Mouse (Mus musculus) embryo, embryonic 11 days (tissue): ENCODE measurements around the gene Txlna.

Source experiments
- DNase-seq: peaks from one replicate; pipeline ENCODE4 v3.0.0-alpha.2; 2015

The Txlna gene

GRCm38 (mm10) chr4:129640638-129641467 lies at the start of gene Txlna:
Txlna (minus strand) TSS chr4:129641065.
- DNase-seq = peak; percentile 99

- no peak for DNase-seq
Observed at GRCm38 (mm10) chr4:129684531-129684930, 43.7 kb upstream of the Txlna start.

GRCm38 (mm10) chr4:129683901-129684493 lies 43.1 kb upstream of the Txlna start:
- no peak for DNase-seq

GRCm38 (mm10) chr4:129681837-129682236 lies 41.0 kb upstream of the Txlna start:
- no peak for DNase-seq

DNA sequence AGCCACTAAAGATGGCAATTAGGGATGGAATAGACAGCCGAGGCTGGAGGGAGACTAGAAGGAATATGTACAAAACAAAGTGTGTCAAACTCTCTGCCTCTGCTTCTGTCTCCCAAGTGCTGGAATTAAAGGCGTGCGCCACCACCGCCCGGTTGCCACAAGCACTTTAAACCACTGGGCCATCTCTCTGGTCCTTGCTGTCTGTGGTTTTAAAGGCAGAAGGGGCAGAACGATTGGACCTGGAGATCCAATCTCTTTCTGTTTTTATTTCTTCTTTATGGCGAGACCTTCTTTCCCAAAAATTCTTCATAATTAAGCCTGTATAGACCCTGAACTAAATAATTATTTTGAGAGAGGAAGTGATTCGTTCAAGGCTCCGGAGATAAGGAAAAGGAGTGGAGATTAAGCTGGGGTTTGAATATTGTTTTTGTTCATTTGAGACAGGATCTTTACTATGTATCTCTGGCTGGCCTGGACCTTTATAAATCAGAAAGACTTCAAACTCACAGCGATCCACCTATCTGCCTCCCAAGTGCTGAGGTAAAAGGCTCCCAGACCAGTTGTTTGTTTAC lies 32.1 kb upstream of the Txlna start:
- DNase-seq = no peak

DNA sequence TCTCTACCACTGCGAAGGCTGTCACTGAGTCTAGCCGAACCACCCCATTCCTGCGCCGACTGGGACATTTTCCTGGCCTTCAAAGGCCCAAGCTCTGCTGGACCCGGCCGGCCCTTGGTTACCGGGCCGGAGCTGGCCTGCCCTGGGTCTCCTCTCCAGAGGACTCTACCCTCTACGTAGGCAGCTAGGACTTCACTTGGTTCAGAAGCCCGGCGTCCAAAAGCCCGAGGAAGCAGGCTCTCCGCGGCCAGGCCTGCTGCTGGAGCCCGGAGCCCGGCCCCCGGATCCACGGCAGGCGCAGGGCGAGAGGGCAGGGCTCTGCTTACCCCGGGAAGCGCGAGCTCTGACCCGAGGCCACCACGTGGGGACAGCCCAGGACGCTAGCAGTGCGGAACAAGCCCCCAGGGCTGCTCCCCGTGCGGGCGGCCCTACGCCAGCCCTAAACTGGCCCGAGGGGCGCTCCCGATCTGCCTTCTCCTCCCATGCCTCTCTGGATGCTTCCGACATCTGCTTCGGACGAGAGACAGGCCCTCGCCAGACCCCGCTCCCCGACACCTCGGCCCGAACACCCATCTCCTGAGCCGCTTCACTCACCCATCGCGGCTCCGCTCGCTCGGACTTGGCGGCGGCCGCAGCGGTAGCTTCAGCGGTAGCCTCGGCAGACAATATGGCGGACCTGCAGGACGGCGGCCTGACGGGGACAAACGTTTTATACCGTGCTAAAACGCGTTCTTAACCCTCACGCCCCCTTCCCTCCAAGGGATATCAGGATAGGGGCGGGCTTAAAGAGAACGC lies 31.4 kb upstream of the Txlna start, which contains the start of gene Kpna6:
Kpna6 (minus strand) TSS at position 685 of the 795 bp plus-strand sequence.
- peak; percentile 94 for DNase-seq

DNA sequence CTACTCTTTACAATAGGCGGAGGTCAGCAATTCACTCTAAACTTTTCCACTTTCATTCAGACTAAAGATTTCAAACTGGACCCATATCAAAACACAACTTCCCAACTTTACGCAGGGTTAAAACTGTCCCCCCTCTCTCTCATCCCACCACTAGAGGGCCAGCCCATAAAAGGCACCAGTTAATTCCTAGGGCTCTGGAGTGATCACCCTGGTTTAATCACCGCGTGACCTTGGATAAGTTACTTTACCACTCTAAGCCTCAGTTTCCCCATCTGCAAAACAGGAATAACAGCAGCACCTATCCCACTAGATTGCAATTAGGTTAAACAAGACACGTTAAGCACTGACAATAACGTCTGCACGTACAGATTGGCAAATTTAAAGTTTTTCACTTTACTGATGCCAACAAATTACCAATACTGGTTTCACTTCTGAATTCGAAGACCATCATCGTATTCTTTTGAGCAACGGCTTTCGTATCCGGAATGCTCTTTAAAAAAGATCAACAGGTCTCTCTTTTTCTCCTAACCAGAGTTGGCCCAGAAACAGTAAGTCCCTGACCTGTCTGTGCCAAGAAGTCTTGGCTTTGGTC lies 30.7 kb upstream of the Txlna start:
- DNase-seq = peak; percentile 83

GRCm38 (mm10) chr4:129662255-129662813 lies 21.5 kb upstream of the Txlna start:
- no peak for DNase-seq

GRCm38 (mm10) chr4:129661584-129661983 lies 20.7 kb upstream of the Txlna start:
- DNase-seq = no peak

GRCm38 (mm10) chr4:129654770-129655169 lies 13.9 kb upstream of the Txlna start:
- no peak for DNase-seq

GRCm38 (mm10) chr4:129650359-129650758 lies 9.5 kb upstream of the Txlna start:
- no peak for DNase-seq

DNA sequence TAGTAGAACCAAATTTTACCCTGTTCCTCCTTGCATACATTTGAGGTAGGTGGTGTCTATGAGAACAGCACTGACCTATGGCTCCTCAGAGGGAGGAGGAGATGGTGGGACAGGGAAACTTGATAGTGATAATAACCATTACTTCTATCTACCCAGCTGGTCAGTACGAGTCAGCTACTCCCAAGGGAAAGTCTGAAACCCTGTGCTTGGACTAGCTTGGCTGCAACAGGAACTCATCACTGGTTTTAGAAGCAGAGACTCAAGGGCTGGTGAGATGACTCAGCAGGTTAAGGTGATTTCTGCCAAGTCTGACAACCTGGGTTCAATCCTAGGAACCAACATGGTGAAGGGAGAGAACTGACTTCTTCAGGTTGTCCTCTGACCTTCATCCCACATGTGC lies 7.8 kb upstream of the Txlna start:
- DNase-seq = no peak

GRCm38 (mm10) chr4:129645204-129645603 lies 4.3 kb upstream of the Txlna start:
- no peak for DNase-seq

GRCm38 (mm10) chr4:129641756-129642155 lies 891 bp upstream of the Txlna start:
- no peak for DNase-seq

- DNase-seq = peak; percentile 25
Observed at GRCm38 (mm10) chr4:129640101-129640637, 696 bp downstream of the Txlna start.

DNA sequence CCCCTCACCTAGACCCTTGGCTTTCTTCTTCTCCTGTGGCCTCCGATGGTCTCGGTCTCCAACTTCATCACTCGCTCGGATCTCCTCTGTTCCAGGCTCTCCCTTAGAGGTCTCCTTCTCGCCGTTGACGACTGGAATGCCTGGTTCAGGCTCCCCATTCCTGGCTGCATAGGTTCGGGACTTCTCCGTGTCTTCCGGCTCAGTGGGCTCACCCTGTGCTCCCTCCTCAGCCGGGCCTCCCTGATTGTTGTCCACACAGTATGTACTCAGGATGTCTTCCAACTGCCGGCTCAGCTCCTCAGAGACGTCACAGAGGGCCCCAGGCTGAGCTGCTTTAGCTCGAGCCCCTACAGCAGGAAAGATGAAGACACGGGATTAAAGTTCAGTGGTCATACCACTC lies 1.6 kb downstream of the Txlna start:
- no peak for DNase-seq

- DNase-seq = no peak
Observed at GRCm38 (mm10) chr4:129633852-129634251, 7.0 kb downstream of the Txlna start.

DNA sequence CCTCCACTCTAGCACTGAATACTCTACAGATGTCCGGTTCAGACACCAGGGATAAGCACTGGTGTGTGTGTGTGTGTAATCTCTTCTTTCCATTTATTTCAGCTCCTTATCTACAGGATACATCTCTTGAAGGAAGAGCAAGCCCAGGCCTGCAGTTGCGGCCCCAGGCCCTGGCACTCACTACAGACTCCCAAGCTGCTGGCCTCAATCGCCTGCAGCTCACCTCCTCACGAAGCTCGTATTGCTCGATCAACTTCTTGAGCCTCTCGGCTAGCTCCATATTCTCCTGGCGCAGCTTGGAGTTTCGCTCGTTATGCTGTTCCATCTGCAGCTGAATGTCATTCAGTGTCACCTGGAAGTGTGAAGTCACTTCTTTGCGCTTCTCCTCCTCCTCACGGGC lies 9.0 kb downstream of the Txlna start:
- no peak for DNase-seq

DNA sequence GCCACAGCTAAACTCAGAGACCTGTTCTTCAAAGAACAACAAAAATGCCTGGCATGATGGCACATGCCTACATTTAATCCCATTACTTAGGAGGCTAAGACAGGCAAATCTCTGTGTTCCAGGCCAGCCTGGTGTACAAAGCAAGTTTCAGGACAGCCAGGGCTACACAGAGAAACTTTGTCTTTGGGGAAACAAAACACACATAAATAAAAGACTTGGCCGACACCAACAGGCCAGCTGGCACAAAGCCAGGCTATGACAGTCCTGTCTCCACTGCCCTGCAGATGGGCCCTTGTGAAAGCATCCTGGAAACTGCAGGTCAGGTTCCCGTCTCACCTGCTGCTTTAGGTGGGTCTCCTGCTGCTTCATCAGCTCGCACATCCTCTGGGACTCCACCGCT lies 9.9 kb downstream of the Txlna start:
- no peak for DNase-seq

DNA sequence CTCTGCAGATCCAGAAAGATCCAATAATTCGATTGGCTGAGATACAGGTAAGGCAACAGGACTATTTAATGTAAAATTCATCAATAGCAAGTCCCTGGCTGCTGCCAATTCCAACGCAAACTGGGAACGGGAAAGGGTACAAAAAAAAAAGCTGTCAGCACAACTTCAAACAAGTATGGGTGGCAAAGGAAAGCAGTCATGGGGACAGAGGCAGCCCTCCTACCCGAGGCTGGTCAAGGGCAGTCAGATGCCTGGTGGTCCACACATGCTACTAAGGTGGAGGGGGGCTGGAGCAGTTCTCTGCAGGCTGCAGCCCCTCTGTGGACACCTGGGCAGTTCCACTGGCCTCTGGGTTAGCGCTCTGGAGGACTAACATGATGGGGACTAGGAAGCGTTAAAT lies 14.8 kb downstream of the Txlna start:
- DNase-seq = no peak

DNA sequence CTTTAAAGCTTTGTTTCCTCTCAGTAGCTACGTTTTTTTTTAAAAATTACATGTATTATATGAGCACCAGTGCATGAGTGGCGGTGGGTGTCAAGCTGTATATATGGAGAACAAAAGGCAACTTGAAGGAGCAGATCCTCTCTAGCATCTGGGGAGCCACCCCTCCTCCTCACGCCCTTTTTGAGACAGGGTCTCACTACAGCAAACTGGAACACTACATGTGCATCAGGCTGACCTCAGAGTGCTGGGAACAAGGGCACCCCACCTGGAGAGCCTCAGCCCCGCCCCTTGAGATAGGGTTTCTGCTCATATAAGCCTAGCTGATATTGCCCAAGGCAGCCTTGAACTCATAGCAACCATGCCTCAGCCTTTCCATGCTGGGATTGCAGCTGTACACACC lies 15.4 kb downstream of the Txlna start:
- DNase-seq = no peak

GRCm38 (mm10) chr4:129625029-129625370 lies 15.9 kb downstream of the Txlna start:
- peak; percentile 81 for DNase-seq
